Mouse (Mus musculus) ES-E14 (cell line): Measurements from ENCODE around the gene Hadhb. TPM values are rescaled to one million over a fixed set of nuclear protein-coding genes. Genes with fewer than 3 reads are reported as not detected.

ENCODE experiments used
- DNase-seq: peaks from one replicate; pipeline ENCODE4 v3.0.0-alpha.2; 2013; ENCODE audit warnings: low read depth, low spot score
- H3K27ac ChIP-seq: 2 replicates; pipeline ENCODE4 v1.5.1; 2012; ENCODE audit warnings: low read depth, mild to moderate bottlenecking, low read length, moderate library complexity, mixed read lengths; ENCODE audit not compliant: poor library complexity, insufficient read depth, severe bottlenecking
- H3K36me3 ChIP-seq: 2 replicates; pipeline ENCODE4 v1.6.1; 2012; ENCODE audit warnings: mild to moderate bottlenecking, low read length, moderate library complexity, mixed read lengths; ENCODE audit not compliant: control insufficient read depth, poor library complexity, insufficient read depth, severe bottlenecking
- H3K4me1 ChIP-seq, 2 experiments: fragments of 150-350 bp in 1 of 2; sonication (generic) in 1 of 2; 2 replicates each; pipeline ENCODE4 v1.6.1; 2012; ENCODE audit warnings: low read length in 2 of 2, mild to moderate bottlenecking in 1 of 2, mixed read lengths in 1 of 2; ENCODE audit not compliant: control insufficient read depth in 2 of 2, insufficient read depth in 2 of 2, poor library complexity in 1 of 2
- H3K4me3 ChIP-seq, 2 experiments: fragments of 150-350 bp in 1 of 2; sonication (generic) in 1 of 2; 2 replicates each; pipeline ENCODE4 v1.5.1; 2012; ENCODE audit warnings: low read length in 2 of 2, low read depth in 1 of 2, mild to moderate bottlenecking in 1 of 2, mixed read lengths in 1 of 2; ENCODE audit not compliant: insufficient read depth in 1 of 2, poor library complexity in 1 of 2, severe bottlenecking in 1 of 2
- H3K9ac ChIP-seq: 2 replicates; pipeline ENCODE4 v1.6.1; 2012; ENCODE audit warnings: low read depth, mild to moderate bottlenecking, low read length, mixed read lengths; ENCODE audit not compliant: poor library complexity, insufficient read depth, severe bottlenecking
- H3K9me3 ChIP-seq: fragments of 150-350 bp; sonication (generic); 2 replicates; pipeline ENCODE4 v1.6.1; 2012; ENCODE audit warnings: low read depth, mild to moderate bottlenecking, low read length; ENCODE audit not compliant: control insufficient read depth, insufficient read depth
- CHD2 ChIP-seq: IDR thresholded peaks from 2 replicates; pipeline ENCODE4 v1.6.1; 2014; ENCODE audit warnings: mild to moderate bottlenecking, low read depth, low read length, inconsistent platforms
- HCFC1 ChIP-seq: IDR thresholded peaks from 2 replicates; pipeline ENCODE4 v1.6.1; 2012; ENCODE audit warnings: low read length, inconsistent platforms, borderline replicate concordance; ENCODE audit not compliant: insufficient read depth
- MAFK ChIP-seq: IDR thresholded peaks from 2 replicates; pipeline ENCODE4 v1.6.1; 2014; ENCODE audit warnings: mild to moderate bottlenecking, low read depth, low read length, inconsistent platforms; ENCODE audit not compliant: insufficient read depth
- ZC3H11A ChIP-seq: IDR thresholded peaks from 2 replicates; pipeline ENCODE4 v1.6.1; 2012; ENCODE audit warnings: low read depth, mild to moderate bottlenecking, inconsistent platforms, low read length, borderline replicate concordance
- ZNF384 ChIP-seq: IDR thresholded peaks from 2 replicates; pipeline ENCODE4 v1.6.1; 2012; ENCODE audit warnings: low read depth, low read length, inconsistent platforms
- in situ Hi-C, 2 experiments: fragments of 600-800 bp; cut with MboI; formaldehyde crosslinking; loops; one replicate each; pipeline ENCODE4 v1.15.1; 2025; ENCODE audit warnings: low sequenced_read_pairs in 2 of 2, inconsistent platforms in 1 of 2; ENCODE audit not compliant: unreplicated experiment in 2 of 2
- total RNA-seq: library from RNA; depleted of rRNA; stranded (reverse); fragments of 300-350 nt; gene quantifications from 2 replicates; pipeline ENCODE4 v1.2.3, GENCODE M21; 2012

The Hadhb gene
- total RNA-seq, 1 experiment = 110 TPM

DNA sequence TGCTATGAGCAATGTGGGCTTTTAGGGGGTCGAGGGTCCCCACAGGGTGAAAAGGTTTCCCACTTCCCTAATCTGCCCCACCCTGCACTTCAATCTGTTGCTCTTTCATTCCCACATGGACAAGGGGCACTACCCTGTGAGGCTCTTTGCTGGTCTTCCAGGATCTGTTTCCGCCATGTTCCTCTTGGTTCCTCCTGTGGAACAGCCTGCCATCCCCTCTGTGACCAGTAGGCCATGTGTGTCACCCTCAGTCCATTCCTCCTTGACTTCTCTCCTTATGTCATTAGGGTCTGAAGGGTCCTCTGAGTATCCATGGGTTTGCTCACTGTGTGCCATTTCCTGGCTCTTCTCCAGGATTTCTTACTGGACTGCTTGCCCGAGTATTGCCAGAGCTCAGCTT, 43.3 kb upstream of the Hadhb start:
- no peak overlapping the region for H3K9ac ChIP-seq
- no peak for TF ChIP-seq HCFC1
- no peak for TF ChIP-seq MAFK
- TF ChIP-seq ZNF384 = no peak
- TF ChIP-seq ZC3H11A = no peak
- TF ChIP-seq CHD2 = no peak
- peaks cover 0 to 21% of the 10 kb centered on the region in 2 experiments; a peak in 3 of 4 replicates for H3K4me1 ChIP-seq
- no peaks in the 10 kb centered on the region for H3K36me3 ChIP-seq
- in situ Hi-C loops = no loop called here
- 0 out of 4 replicates have a peak overlapping the region, but pooled peaks of 1 of the 2 experiments have one; percentile 43 for H3K4me3 ChIP-seq
- no peaks in the 10 kb centered on the region for H3K9me3 ChIP-seq
- DNase-seq = no peak
- H3K27ac ChIP-seq = no peak overlapping the region

DNA sequence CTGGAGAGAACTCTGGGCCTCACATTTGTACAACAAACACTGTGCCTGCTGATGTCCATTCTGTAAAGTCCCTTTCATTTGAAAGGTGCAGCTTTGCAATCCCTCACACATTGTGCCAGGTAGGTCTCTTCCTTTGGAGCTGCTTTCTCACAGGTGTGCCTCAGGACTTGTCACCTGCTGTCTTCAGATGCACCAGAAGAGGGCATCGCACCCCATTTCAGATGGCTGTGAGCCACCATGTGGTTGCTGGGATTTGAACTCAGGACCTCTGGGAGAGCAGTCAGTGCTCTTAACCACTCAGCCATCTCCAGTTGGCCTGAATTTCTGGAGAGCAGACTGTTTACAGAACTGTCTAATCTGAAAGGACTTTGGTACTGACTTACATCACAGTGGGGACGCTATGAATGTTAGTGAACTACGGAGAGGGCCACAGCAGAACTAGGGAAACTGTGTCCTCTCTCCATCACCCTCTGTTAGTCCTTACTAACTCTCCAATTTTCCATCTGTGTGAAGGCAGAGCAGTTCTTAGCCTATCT, 42.4 kb upstream of the Hadhb start:
- Histone ChIP-seq H3K9ac (no peak overlapping the region), H3K27ac (no peak overlapping the region), H3K9me3 (no peaks in the 10 kb centered on the region), H3K4me1 (peaks cover 0 to 15% of the 10 kb centered on the region in 2 experiments; a peak in 1 of 4 replicates), H3K4me3 (no peak overlapping the region), H3K36me3 (no peaks in the 10 kb centered on the region; the same call in 1 of the 2 replicates)
- DNase-seq = no peak
- in situ Hi-C loops = no loop called here
- TF ChIP-seq CHD2 (no peak), ZC3H11A (no peak), ZNF384 (no peak), HCFC1 (no peak), MAFK (no peak)

DNA sequence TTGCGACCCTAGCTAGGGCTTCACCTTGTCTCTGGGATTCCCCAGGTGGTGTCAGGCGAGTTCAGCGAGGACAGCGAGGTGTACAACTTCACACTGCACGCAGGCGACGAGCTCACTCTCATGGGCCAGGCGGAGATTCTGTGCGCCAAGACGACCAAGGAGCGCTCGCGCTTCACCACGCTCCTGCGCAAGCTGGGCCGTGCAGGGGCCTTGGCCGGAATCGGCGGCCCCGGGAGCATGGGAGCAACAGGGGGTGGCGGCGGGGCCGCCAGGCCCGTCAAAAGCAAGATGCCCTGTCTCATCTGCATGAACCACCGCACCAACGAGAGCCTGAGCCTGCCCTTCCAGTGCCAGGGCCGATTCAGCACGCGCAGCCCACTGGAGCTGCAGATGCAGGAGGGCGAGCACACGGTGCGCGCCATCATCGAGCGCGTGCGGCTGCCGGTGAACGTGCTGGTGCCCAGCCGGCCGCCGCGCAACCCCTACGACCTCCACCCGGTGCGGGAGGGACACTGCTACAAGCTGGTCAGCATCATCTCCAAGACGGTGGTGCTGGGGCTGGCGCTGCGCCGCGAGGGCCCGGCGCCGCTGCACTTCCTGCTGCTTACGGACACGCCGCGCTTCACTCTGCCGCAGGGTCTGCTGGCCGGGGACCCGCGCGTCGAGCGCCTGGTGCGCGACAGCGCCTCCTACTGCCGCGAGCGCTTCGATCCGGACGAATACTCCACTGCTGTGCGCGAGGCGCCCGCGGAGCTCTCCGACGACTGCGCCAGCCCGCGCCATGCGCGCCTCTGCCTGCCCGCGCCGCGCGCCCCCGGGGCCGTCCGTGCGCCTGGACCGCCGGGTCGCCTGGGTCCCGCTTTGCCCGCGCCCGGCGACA, 40.9 kb upstream of the Hadhb start:
- Histone ChIP-seq H3K9ac (peak overlapping the region; percentile 84), H3K36me3 (peaks cover 6% of the 10 kb centered on the region), H3K4me3 (peak overlapping the region; percentile 83 to 87), H3K4me1 (peaks cover 0 to 10% of the 10 kb centered on the region in 2 experiments; a peak in 1 of 4 replicates), H3K27ac (no peak overlapping the region), H3K9me3 (no peaks in the 10 kb centered on the region)
- peak; percentile 59; the same call in 1 of the 2 replicates for TF ChIP-seq HCFC1
- no peak for TF ChIP-seq ZNF384
- in situ Hi-C loops = no loop called here
- peak; percentile 65 for DNase-seq

DNA sequence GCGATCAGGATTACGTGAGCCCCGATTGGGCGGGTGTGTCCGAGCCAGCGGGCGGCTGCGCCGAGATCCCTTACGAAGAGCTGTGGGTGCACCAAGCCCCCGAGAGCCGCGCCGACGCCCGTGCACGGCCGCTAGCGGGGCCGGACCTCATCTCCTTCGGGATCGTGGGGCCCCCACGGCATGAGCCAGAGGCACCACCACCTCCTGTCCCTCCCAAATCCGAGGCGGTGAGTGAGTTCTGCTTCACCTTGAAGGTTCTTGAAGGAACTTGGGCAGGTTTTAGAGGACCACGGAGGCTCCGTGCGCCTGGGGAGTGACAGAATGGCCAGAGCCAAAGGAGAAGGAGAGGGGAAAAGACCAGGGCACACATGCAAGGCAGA, 40.3 kb upstream of the Hadhb start:
- in situ Hi-C loops = no loop called here
- H3K9me3 ChIP-seq = no peaks in the 10 kb centered on the region
- peak overlapping the region; percentile 84 for H3K9ac ChIP-seq
- peak overlapping the region; percentile 83 to 87 for H3K4me3 ChIP-seq
- H3K4me1 ChIP-seq = peaks cover 0 to 10% of the 10 kb centered on the region in 2 experiments; a peak in 1 of 4 replicates
- no peak for DNase-seq
- 0 out of 2 replicates have a peak, but pooled peaks have one; percentile 14 for TF ChIP-seq HCFC1
- TF ChIP-seq MAFK = no peak
- no peak for TF ChIP-seq ZNF384
- H3K27ac ChIP-seq = no peak overlapping the region
- peaks cover 12% of the 10 kb centered on the region for H3K36me3 ChIP-seq
